Mouse (Mus musculus) midbrain, embryonic 14.5 days (tissue): Measurements from ENCODE around the gene Btrc. TPM values are rescaled to one million over a fixed set of nuclear protein-coding genes. Genes with fewer than 3 reads are reported as not detected.
A peak's percentile ranks its signal among the peaks of the same experiment; 100 is the strongest.

Source experiments
- ATAC-seq: fragments of 200-750 bp; cut with Nextera tagmentation; 2 replicates; pipeline ENCODE4 v1.8.0; 2017; ENCODE audit warnings: moderate number of reproducible peaks, moderate library complexity; ENCODE audit not compliant: low FRiP score, low TSS enrichment
- DNase-seq: peaks from one replicate; pipeline ENCODE4 v3.0.0-alpha.2; 2015
- H3K27ac ChIP-seq: fragments of 300-500 bp; sonication (generic); replicated peaks from 2 replicates; pipeline ENCODE4 v1.5.1; 2014; ENCODE audit warnings: mild to moderate bottlenecking, low read depth, low read length, moderate library complexity
- H3K27me3 ChIP-seq: fragments of 300-500 bp; sonication (generic); 2 replicates; pipeline ENCODE4 v1.6.1; 2014; ENCODE audit warnings: low read length, control low read depth, mixed read lengths; ENCODE audit not compliant: control insufficient read depth, insufficient read depth
- H3K36me3 ChIP-seq: fragments of 300-500 bp; sonication (generic); 2 replicates; pipeline ENCODE4 v1.6.1; 2014; ENCODE audit warnings: low read length, control low read depth; ENCODE audit not compliant: control insufficient read depth, insufficient read depth
- H3K4me1 ChIP-seq: fragments of 300-500 bp; sonication (generic); 2 replicates; pipeline ENCODE4 v1.6.1; 2014; ENCODE audit warnings: mild to moderate bottlenecking, antibody characterized with exemption, low read length, control low read depth; ENCODE audit not compliant: control insufficient read depth, insufficient read depth
- H3K4me2 ChIP-seq: fragments of 300-500 bp; sonication (generic); 2 replicates; pipeline ENCODE4 v1.6.1; 2014; ENCODE audit warnings: mild to moderate bottlenecking, low read length, moderate library complexity
- H3K4me3 ChIP-seq: fragments of 300-500 bp; sonication (generic); replicated peaks from 2 replicates; pipeline ENCODE4 v1.5.1; 2014; ENCODE audit warnings: low read depth, low read length
- H3K9ac ChIP-seq: fragments of 300-500 bp; sonication (generic); replicated peaks from 2 replicates; pipeline ENCODE4 v1.6.1; 2014; ENCODE audit warnings: mild to moderate bottlenecking, low read length, moderate library complexity
- H3K9me3 ChIP-seq: fragments of 300-500 bp; sonication (generic); 2 replicates; pipeline ENCODE4 v1.6.1; 2016; ENCODE audit warnings: low read length, control low read depth, mixed read lengths; ENCODE audit not compliant: control insufficient read depth
- WGBS: fragments of 180-500 bp; shearing (Covaris S2); extraction: QIAGEN DNeasy Blood & Tissue Kit; methylation state at CpG from one replicate; pipeline ENCODE4 v1.1.7; 2014; 5-methylcytosine and 5-hydroxymethylcytosine counted together
- polyA plus RNA-seq: library from polyadenylated mRNA; unstranded; fragments of >200 nt; fragmentation: Nextera tagmentation; extraction: Ambion mirVana; gene quantifications from 2 replicates; pipeline ENCODE4 v1.2.1, GENCODE M21; 2014

Gene Btrc
- polyA plus RNA-seq, 1 experiment from 2014 or later: 62.6 TPM

DNA sequence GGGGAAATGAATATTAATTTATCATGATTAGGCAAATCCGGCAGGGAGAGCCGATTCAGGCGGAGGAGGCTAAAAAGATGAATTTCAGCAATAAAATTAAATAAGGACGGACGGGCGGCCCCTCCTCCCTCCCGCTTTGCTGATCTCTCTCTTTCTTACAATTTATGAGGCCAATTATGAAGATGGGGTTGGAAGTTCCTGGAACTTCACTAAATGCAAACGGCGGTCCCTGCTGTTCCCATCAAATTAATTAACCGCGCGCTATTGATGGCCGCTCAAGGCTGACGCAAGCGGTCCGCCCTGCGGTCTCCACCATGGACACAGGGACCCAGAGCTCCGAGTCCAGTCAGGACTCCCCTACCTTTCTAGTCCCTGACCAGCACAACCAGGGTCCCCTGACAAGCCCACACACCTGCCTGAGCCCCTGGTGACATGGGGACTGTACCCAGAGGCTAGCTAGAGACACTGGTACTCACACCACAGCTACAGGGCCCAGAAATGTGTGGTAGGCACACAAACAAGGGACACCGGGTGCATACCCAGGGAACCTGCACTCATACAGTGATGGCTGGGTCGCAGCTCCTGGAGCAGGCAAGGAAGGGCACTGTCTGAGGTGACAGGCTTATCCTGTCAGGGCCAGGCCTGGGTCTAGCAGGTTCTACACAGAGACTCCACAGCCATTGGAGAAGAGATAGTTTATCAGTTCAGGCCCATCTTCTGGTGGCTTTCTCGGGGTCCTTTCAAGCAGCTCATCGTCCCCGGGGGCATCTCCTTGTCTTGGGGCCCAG, 185.8 kb downstream of the Btrc start:
- ATAC-seq: no peak
- peaks cover 37% of the 10 kb centered on the region for H3K27me3 ChIP-seq
- DNase-seq: no peak
- no peak overlapping the region for H3K4me2 ChIP-seq
- H3K27ac ChIP-seq: no peak overlapping the region
- 57% methylated on average over 23 of the region's 23 CpGs for WGBS
- H3K36me3 ChIP-seq: peaks cover 17% of the 10 kb centered on the region
- H3K9ac ChIP-seq: no peak overlapping the region; the same call in 1 of the 2 replicates
- H3K4me1 ChIP-seq: peaks cover 3% of the 10 kb centered on the region; the same call in 1 of the 2 replicates
- H3K9me3 ChIP-seq: no peaks in the 10 kb centered on the region
- no peak overlapping the region for H3K4me3 ChIP-seq

GRCm38 (mm10) chr19:45549948-45550347, 186.4 kb downstream of the Btrc start:
- no peak for DNase-seq
- no peak overlapping the region for H3K27ac ChIP-seq
- WGBS: 86% methylated on average over 4 of the region's 4 CpGs

DNA sequence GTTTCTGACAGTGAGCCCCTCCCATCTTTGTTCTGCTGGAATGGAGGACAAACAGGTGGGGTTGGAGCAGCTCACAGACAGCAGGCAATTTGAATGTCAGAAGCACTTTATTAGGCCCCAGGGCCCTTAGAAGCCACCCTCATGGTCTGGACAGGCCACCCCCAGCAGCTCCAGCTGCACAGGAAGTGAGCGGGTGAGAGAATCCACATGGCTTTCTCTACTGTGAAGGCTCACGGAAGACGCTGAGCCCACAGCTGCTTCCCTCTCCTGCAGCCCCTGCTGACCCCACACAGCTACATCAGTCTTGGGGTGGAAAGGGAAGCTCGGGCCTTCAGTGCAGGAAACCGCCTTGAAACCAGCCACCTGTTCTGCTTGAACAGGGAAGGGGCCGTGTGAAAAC, 188.7 kb downstream of the Btrc start:
- ATAC-seq (no peak), DNase-seq (no peak)
- H3K9ac ChIP-seq: no peak overlapping the region
- H3K36me3 ChIP-seq: peaks cover 24% of the 10 kb centered on the region
- H3K27ac ChIP-seq: no peak overlapping the region
- WGBS: 86% methylated on average over 6 of the region's 6 CpGs
- H3K9me3 ChIP-seq: no peaks in the 10 kb centered on the region
- H3K4me3 ChIP-seq: no peak overlapping the region
- H3K27me3 ChIP-seq: peaks cover 10% of the 10 kb centered on the region
- H3K4me2 ChIP-seq: no peak overlapping the region
- H3K4me1 ChIP-seq: peaks cover 3% of the 10 kb centered on the region; the same call in 1 of the 2 replicates

More at GRCm38 (mm10) chr19:45549948-45550347, 186.4 kb downstream of the Btrc start:
- no peak overlapping the region for H3K4me3 ChIP-seq
- ATAC-seq: no peak
- H3K27me3 ChIP-seq: peaks cover 32% of the 10 kb centered on the region
- no peak overlapping the region for H3K4me2 ChIP-seq
- no peak overlapping the region for H3K9ac ChIP-seq
- peaks cover 3% of the 10 kb centered on the region; the same call in 1 of the 2 replicates for H3K4me1 ChIP-seq
- no peaks in the 10 kb centered on the region for H3K9me3 ChIP-seq
- peaks cover 24% of the 10 kb centered on the region for H3K36me3 ChIP-seq

GRCm38 (mm10) chr19:45554136-45554535, 190.6 kb downstream of the Btrc start:
- no peaks in the 10 kb centered on the region for H3K9me3 ChIP-seq
- H3K4me3 ChIP-seq: no peak overlapping the region
- DNase-seq (no peak), ATAC-seq (no peak)
- H3K9ac ChIP-seq: no peak overlapping the region
- no peak overlapping the region for H3K27ac ChIP-seq
- peaks cover 24% of the 10 kb centered on the region for H3K36me3 ChIP-seq
- H3K4me1 ChIP-seq: no peaks in the 10 kb centered on the region
- no peak overlapping the region for H3K4me2 ChIP-seq
- peaks cover 5% of the 10 kb centered on the region; the same call in 1 of the 2 replicates for H3K27me3 ChIP-seq
- WGBS: 94% methylated on average over 11 of the region's 11 CpGs

GRCm38 (mm10) chr19:45560153-45560890, 196.8 kb downstream of the Btrc start, which contains the start of the genes Poll and Gm17018:
Gene Poll (minus strand): TSS chr19:45560531.
Gene Gm17018 (plus strand): TSS chr19:45560615.
- H3K27me3 ChIP-seq: peaks cover 21% of the 10 kb centered on the region
- H3K4me3 ChIP-seq: peak within 1 kb of the TSS; percentile 70
- peak within 1 kb of the TSS; percentile 71 for H3K27ac ChIP-seq
- DNase-seq: peak; percentile 92
- H3K9ac ChIP-seq: peak within 1 kb of the TSS; percentile 80
- no peaks in the 10 kb centered on the region for H3K36me3 ChIP-seq
- H3K9me3 ChIP-seq: no peaks in the 10 kb centered on the region
- ATAC-seq: peak; percentile 77
- H3K4me1 ChIP-seq: 0 out of 2 replicates have a peak, but pooled peaks cover 4% of the 10 kb centered on the region
- H3K4me2 ChIP-seq: peak within 1 kb of the TSS; percentile 99
- WGBS: under 1% methylated on average over 35 of the region's 35 CpGs

DNA sequence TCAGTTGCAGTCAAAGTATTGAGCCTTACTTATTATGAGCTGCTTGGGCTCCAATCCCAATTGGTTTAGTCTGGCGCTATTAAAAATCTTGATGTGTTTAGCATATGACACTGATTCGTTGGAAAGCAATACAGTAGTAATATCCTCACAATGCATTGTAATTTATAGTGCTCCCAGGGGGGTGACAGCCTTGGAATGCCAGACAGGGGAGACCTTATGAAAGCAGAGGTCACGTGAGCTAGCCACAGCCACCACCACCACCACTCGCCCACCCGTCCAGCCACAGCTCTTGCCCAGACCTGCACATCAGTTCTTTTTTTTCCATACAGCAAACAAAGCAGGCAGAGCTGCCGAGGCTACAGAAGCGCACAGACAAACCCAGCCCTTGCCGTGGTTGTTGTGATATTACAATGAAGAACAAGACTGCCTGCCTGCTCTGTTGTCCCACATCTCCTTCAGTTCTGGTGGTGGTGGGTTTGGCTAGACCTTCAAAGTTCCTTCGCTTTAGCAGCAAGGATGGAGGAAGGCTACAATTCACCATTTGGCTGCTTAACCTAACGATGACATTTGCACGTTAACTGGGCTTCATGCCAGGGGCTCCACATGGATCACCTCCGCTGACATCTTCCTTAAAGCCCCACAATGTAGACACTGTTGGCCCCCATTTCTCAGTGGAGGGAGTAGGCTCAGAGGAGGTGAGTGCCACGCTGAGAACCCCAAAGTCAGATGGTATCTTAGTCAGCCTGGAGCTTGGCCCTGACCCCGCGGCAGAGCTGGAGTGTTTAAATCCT, 202.6 kb downstream of the Btrc start:
- H3K9me3 ChIP-seq: no peaks in the 10 kb centered on the region
- no peak for ATAC-seq
- no peak for DNase-seq
- H3K4me1 ChIP-seq: peaks cover 12% of the 10 kb centered on the region; the same call in 1 of the 2 replicates
- H3K27me3 ChIP-seq: peaks cover 55% of the 10 kb centered on the region
- 55% methylated on average over 15 of the region's 15 CpGs for WGBS
- H3K27ac ChIP-seq: no peak overlapping the region
- no peak overlapping the region for H3K4me2 ChIP-seq
- H3K9ac ChIP-seq: no peak overlapping the region
- H3K36me3 ChIP-seq: 0 out of 2 replicates have a peak, but pooled peaks cover 7% of the 10 kb centered on the region
- no peak overlapping the region for H3K4me3 ChIP-seq

DNA sequence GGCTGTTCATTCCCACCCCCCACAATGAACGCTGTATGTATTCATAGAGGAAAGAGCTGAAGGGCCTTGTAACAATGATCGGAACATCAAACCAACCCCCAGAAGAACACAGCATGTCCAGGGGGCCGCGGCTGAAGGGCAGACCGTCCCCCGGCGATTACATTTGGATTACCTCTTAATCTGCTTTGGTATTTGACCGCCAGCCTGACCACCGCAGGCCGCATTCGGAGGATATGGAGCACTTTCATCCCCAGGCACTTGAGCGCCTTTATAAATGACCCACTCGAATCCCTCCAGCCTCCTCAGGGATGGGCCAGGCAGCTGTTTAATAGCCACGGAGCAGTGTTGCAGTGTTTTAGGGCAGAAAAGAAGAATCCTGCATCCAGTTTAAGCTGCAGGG, 203.8 kb downstream of the Btrc start:
- H3K4me2 ChIP-seq: no peak overlapping the region
- H3K9me3 ChIP-seq: no peaks in the 10 kb centered on the region
- H3K27me3 ChIP-seq: peaks cover 66% of the 10 kb centered on the region
- H3K36me3 ChIP-seq: peaks cover 17% of the 10 kb centered on the region; the same call in 1 of the 2 replicates
- no peak overlapping the region for H3K9ac ChIP-seq
- DNase-seq: no peak
- no peak overlapping the region for H3K27ac ChIP-seq
- no peak overlapping the region for H3K4me3 ChIP-seq
- H3K4me1 ChIP-seq: peaks cover 12% of the 10 kb centered on the region; the same call in 1 of the 2 replicates
- no peak for ATAC-seq
- WGBS: 7% methylated on average over 14 of the region's 14 CpGs

DNA sequence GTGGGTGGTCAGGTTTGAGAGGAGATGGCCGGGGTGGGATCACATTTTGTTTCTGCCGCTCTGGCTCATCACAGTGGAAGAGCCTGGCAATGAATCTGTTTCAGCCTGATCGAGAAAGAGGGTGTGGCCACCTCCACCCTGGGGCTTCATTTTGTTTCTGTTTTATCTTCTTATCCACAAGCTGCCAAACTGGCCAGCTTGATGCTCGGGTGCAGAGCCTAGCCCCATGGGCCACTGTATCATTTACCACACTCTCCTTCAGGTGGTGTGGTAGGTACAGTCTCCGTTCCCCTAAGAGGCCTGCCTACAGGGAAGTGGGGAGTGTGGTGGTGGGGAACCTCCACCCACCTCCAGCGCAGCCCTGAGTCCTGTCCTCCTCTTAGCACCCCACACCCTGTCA, 209.5 kb downstream of the Btrc start:
- Histone ChIP-seq H3K9me3 (no peaks in the 10 kb centered on the region), H3K4me3 (no peak overlapping the region), H3K4me2 (no peak overlapping the region), H3K27me3 (peaks cover 46% of the 10 kb centered on the region), H3K4me1 (no peaks in the 10 kb centered on the region; the same call in 1 of the 2 replicates), H3K36me3 (peaks cover 47% of the 10 kb centered on the region), H3K9ac (no peak overlapping the region), H3K27ac (no peak overlapping the region)
- WGBS: 83% methylated on average over 6 of the region's 6 CpGs
- no peak for ATAC-seq
- DNase-seq: no peak
